Mouse (Mus musculus) CD4-positive naive resting alpha-beta T cell, adult 76 days (primary cell): ENCODE data around the gene Cysltr2. TPM values are rescaled to one million over a fixed set of nuclear protein-coding genes. Genes with fewer than 3 reads are reported as not detected.

Experiments used
- total RNA-seq: library from RNA; stranded (reverse); gene quantifications from one replicate; pipeline ENCODE4 v1.2.4, GENCODE M21; 2023

Cysltr2 gene
- total RNA-seq: 2.1 TPM

GRCm38 (mm10) chr14:73048937-73049336, at the start of gene Cysltr2:
TSS of gene Cysltr2 (minus strand) at chr14:73049114.

Other genes with a start within 250 kb of the Cysltr2 start
- 39.7 TPM for gene Rcbtb2, start 73.9 kb upstream of the Cysltr2 start, total RNA-seq
- gene Lpar6, start 188.8 kb upstream of the Cysltr2 start, total RNA-seq: 7.4 TPM